Mouse (Mus musculus) heart, embryonic 14.5 days (tissue): Measurements from ENCODE around the gene Dpy19l1. TPM values are rescaled to one million over a fixed set of nuclear protein-coding genes. Genes with fewer than 3 reads are reported as not detected.

Source experiments
- ATAC-seq: fragments of 200-750 bp; cut with Nextera tagmentation; 2 replicates; pipeline ENCODE4 v1.8.0; 2017; ENCODE audit warnings: low read depth, moderate TSS enrichment; ENCODE audit not compliant: insufficient number of reproducible peaks, insufficient read depth, low FRiP score
- H3K27ac ChIP-seq, 2 experiments: fragments of 200-500 bp in 1 of 2; fragments of 300-500 bp in 1 of 2; sonication (generic) in 1 of 2; replicated peaks in 1 of 2; 2 replicates each; pipeline ENCODE4 v1.5.1; 2012 to 2014; ENCODE audit warnings: low read depth in 2 of 2, low read length in 2 of 2, control low read depth in 1 of 2, mild to moderate bottlenecking in 1 of 2, mixed read lengths in 1 of 2; ENCODE audit not compliant: control insufficient read depth in 1 of 2, insufficient read depth in 1 of 2
- H3K27me3 ChIP-seq: fragments of 300-500 bp; sonication (generic); 2 replicates; pipeline ENCODE4 v1.6.1; 2014; ENCODE audit warnings: mild to moderate bottlenecking, low read length, control low read depth; ENCODE audit not compliant: control insufficient read depth, insufficient read depth
- H3K36me3 ChIP-seq: fragments of 300-500 bp; sonication (generic); 2 replicates; pipeline ENCODE4 v1.6.1; 2014; ENCODE audit warnings: mild to moderate bottlenecking, control low read depth, low read length, mixed read lengths; ENCODE audit not compliant: control insufficient read depth, insufficient read depth
- H3K4me1 ChIP-seq, 2 experiments: fragments of 200-500 bp in 1 of 2; fragments of 300-500 bp in 1 of 2; sonication (generic) in 1 of 2; 2 replicates each; pipeline ENCODE4 v1.6.1; 2012 to 2014; ENCODE audit warnings: low read length in 2 of 2, control low read depth in 1 of 2, mixed read lengths in 1 of 2; ENCODE audit not compliant: control insufficient read depth in 2 of 2, insufficient read depth in 2 of 2
- H3K4me2 ChIP-seq: fragments of 300-500 bp; sonication (generic); 2 replicates; pipeline ENCODE4 v1.6.1; 2014; ENCODE audit warnings: mild to moderate bottlenecking, low read length
- H3K4me3 ChIP-seq, 2 experiments: fragments of 200-500 bp in 1 of 2; fragments of 300-500 bp in 1 of 2; sonication (generic) in 1 of 2; 2 replicates each; pipeline ENCODE4 v1.5.1; 2012 to 2014; ENCODE audit warnings: low read length in 2 of 2, mild to moderate bottlenecking in 2 of 2, control low read depth in 1 of 2, low read depth in 1 of 2, moderate library complexity in 1 of 2; ENCODE audit not compliant: control insufficient read depth in 1 of 2, insufficient read depth in 1 of 2
- H3K9ac ChIP-seq: fragments of 300-500 bp; sonication (generic); 2 replicates; pipeline ENCODE4 v1.6.1; 2014; ENCODE audit warnings: mild to moderate bottlenecking, low read length
- H3K9me3 ChIP-seq: fragments of 300-500 bp; sonication (generic); 2 replicates; pipeline ENCODE4 v1.6.1; 2016; ENCODE audit warnings: low read length, control low read depth; ENCODE audit not compliant: control insufficient read depth
- WGBS: fragments of 180-500 bp; shearing (Covaris S2); extraction: QIAGEN DNeasy Blood & Tissue Kit; methylation state at CpG from one replicate; pipeline ENCODE4 v1.1.7; 2014; 5-methylcytosine and 5-hydroxymethylcytosine counted together
- polyA plus RNA-seq: library from polyadenylated mRNA; unstranded; fragments of >200 nt; fragmentation: Nextera tagmentation; extraction: Ambion mirVana; gene quantifications from 2 replicates; pipeline ENCODE4 v1.2.1, GENCODE M21; 2014

The Dpy19l1 gene
- polyA plus RNA-seq, 1 experiment from 2014 or later = 21.3 TPM

DNA sequence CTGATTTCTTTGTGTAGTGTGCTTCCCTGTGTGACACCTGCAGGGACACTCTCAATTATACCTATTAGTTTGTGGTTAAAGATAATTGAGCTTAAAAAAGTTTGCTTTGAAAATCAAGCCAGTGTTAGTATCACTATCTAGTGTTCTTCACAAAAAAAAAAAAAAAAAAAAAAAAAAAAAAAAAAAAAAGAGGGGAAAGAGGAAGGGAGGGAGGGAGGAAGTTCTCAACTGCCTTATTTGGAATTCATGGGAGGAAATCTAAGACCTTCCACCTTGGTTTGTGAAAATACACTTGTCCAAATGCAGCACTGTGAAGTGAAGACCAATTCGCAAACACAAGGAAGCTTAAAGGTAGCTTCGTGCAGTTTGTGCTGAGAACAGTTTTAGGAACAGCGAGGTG lies 94.9 kb downstream of the Dpy19l1 start:
- no peak for ATAC-seq
- H3K4me1 ChIP-seq = no peaks in the 10 kb centered on the region
- no peaks in the 10 kb centered on the region for H3K27me3 ChIP-seq
- H3K4me2 ChIP-seq = no peak overlapping the region
- no peak overlapping the region for H3K4me3 ChIP-seq
- 74% methylated on average over 3 of the region's 3 CpGs for WGBS
- no peak overlapping the region for H3K9ac ChIP-seq
- H3K36me3 ChIP-seq = peaks cover 5% of the 10 kb centered on the region; the same call in 1 of the 2 replicates
- no peak overlapping the region for H3K27ac ChIP-seq
- H3K9me3 ChIP-seq = no peaks in the 10 kb centered on the region

DNA sequence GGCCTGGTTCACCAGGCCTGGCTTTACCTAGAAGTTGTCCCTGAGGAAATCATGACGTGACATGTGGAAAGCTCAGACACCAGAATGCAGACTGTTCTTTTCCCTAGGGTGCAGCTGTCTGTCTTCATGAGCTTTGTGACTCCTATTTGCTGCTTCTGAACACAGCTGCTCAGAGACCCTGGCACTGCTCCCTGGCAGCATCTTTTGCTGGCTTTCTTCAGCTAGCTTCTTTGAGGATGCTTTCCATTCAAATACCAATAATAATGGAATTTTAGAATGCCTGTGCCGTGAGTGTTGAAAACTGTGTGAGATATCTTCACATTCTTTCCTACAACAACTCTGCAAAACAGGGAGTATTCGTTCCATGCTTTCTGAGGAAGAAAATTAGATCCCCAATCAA lies 108.8 kb downstream of the Dpy19l1 start:
- Histone ChIP-seq H3K36me3 (no peaks in the 10 kb centered on the region), H3K4me2 (no peak overlapping the region), H3K9ac (no peak overlapping the region), H3K27ac (no peak overlapping the region), H3K4me3 (no peak overlapping the region), H3K27me3 (no peaks in the 10 kb centered on the region), H3K9me3 (0 out of 2 replicates have a peak, but pooled peaks cover 4% of the 10 kb centered on the region), H3K4me1 (no peaks in the 10 kb centered on the region)
- no peak for ATAC-seq
- 49% methylated on average over 3 of the region's 3 CpGs for WGBS

DNA sequence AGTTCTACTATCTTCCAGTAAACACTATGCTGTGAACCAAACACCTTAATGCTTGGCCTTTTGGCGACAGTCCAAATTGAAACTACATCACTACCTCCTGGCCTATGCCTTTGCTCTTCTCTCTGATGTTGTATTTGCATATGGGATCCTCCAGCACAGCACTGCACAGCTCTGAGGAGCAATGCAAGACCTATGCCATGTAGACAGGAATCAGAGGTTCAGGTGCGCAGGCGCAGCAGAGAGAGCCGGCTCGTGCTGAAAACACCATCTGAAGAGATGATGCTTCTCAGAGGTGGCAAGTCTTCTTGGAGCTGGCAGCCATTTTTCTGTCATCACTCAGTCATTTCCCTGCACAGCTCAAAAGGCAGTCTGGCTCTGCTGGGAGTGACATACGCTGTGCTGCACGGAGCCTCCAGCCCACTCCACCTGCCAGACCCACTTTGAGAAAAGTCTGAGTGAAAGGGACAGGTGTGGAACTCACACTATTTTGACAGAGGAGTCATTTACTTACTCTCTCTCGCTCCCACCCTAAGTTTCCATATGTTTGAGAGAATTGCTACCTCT lies 112.1 kb downstream of the Dpy19l1 start:
- Histone ChIP-seq H3K4me3 (no peak overlapping the region), H3K9me3 (no peaks in the 10 kb centered on the region), H3K4me1 (no peaks in the 10 kb centered on the region), H3K27me3 (no peaks in the 10 kb centered on the region), H3K9ac (no peak overlapping the region), H3K27ac (no peak overlapping the region), H3K4me2 (no peak overlapping the region), H3K36me3 (no peaks in the 10 kb centered on the region)
- no peak for ATAC-seq
- 74% methylated on average over 8 of the region's 8 CpGs for WGBS

DNA sequence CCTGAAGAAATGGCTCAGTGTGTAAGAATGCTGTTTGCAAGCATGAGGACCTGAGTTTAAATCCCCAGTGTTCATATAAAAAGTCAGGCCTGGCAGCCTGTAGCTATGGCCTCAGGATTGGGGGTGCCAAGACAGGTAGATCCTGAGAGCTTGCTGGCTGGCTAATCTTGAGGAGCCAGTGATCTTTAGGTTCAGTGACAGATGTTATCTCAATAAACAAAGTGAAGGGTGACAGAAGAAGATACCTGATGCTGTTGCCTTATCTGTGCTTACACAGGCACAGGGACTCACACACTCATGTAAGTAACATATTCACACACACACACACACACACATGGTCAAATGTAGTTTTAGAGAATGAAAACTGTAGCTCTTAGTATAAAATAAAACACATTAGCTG lies 115.7 kb downstream of the Dpy19l1 start:
- Histone ChIP-seq H3K36me3 (no peaks in the 10 kb centered on the region), H3K4me3 (no peak overlapping the region), H3K9me3 (no peaks in the 10 kb centered on the region), H3K27me3 (no peaks in the 10 kb centered on the region), H3K27ac (no peak overlapping the region), H3K9ac (no peak overlapping the region), H3K4me1 (no peaks in the 10 kb centered on the region), H3K4me2 (no peak overlapping the region)
- ATAC-seq = no peak

DNA sequence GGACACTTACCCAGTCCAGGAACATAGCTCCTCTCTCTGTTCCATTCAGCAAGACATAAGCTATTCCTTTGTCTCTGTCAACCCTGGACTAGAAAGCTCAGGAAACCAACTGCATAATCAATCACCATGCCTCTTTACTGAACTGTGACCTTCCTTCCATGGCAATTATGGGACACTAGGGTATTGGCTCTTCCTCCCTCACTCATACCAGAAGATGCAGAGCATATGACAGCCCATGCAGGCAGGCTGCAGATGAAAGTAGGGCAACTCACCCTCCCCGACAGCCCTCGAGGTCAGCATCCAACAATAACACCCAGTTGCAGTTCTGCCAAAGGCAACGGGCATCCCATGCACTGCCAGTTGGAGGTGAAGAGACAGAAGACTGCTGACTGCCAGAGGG lies 123.6 kb downstream of the Dpy19l1 start:
- no peaks in the 10 kb centered on the region for H3K27me3 ChIP-seq
- 63% methylated on average over 3 of the region's 3 CpGs for WGBS
- ATAC-seq = no peak

DNA sequence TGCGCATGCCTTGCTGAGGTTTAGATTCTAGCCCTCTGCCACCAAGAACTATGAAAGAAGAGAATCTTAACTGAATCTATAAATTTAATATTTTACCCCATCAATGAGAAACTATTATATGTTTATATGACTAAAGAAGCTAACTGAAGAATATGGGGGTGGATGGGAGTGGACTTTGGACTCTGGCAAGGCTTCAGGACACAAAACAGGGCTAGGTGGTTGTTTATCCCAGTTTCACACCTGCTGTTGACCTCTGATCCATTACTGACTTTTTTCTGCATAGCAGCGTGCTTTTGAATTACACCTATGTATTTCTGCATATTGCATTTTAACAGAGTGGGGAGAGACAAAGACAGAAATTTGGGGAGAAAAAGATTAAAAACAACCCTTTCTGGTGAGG lies 124.1 kb downstream of the Dpy19l1 start:
- Histone ChIP-seq H3K4me1 (peaks cover 0 to 3% of the 10 kb centered on the region in 2 experiments; a peak in 1 of 4 replicates), H3K9ac (no peak overlapping the region), H3K9me3 (no peaks in the 10 kb centered on the region), H3K27ac (no peak overlapping the region), H3K4me3 (no peak overlapping the region), H3K27me3 (no peaks in the 10 kb centered on the region), H3K4me2 (no peak overlapping the region), H3K36me3 (no peaks in the 10 kb centered on the region)
- ATAC-seq = no peak
- 85% methylated on average over 2 of the region's 2 CpGs for WGBS

More for the DNA sequence above, 123.6 kb downstream of the Dpy19l1 start:
- Histone ChIP-seq H3K36me3 (no peaks in the 10 kb centered on the region), H3K9me3 (no peaks in the 10 kb centered on the region), H3K27ac (no peak overlapping the region), H3K4me2 (no peak overlapping the region), H3K4me1 (peaks cover 0 to 3% of the 10 kb centered on the region in 2 experiments; a peak in 1 of 4 replicates), H3K9ac (no peak overlapping the region), H3K4me3 (no peak overlapping the region)

Other genes with a start within 250 kb of the Dpy19l1 start
- not detected in 2 replicates for gene Cypt4, start 122.1 kb upstream of the Dpy19l1 start, polyA plus RNA-seq
- gene Dpy19l2, start 193.2 kb upstream of the Dpy19l1 start, polyA plus RNA-seq = 0.16 and 0.30 TPM in 2 replicates